Mouse (Mus musculus) myocyte (in vitro differentiated cells): ENCODE measurements at regions not wholly inside any gene's neighbourhood (a gene's known extent, or its start where the extent isn't known, plus 50 kb on each side); places are given as distances from the start of the nearest gene placed in this dataset.
A peak's percentile ranks its signal among the peaks of the same experiment; 100 is the strongest.

Source experiments
- H3K27me3 ChIP-seq: one replicate; pipeline ENCODE4 v1.6.1; 2011; ENCODE audit not compliant: control insufficient read depth, insufficient read depth, insufficient read length
- H3K36me3 ChIP-seq: one replicate; pipeline ENCODE4 v1.6.1; 2011; ENCODE audit not compliant: control insufficient read depth, insufficient read depth
- H3K4me2 ChIP-seq: one replicate; pipeline ENCODE4 v1.6.1; 2011; ENCODE audit warnings: low read depth, control low read depth
- H3K4me3 ChIP-seq: one replicate; pipeline ENCODE4 v1.5.1; 2011; ENCODE audit warnings: mild to moderate bottlenecking, control low read depth, moderate library complexity
- H3K79me2 ChIP-seq: one replicate; pipeline ENCODE4 v1.6.1; 2011; ENCODE audit not compliant: control insufficient read depth, insufficient read depth
- H3ac ChIP-seq: one replicate; pipeline ENCODE4 v1.6.1; 2011; ENCODE audit not compliant: control insufficient read depth, insufficient read length
- CEBPB ChIP-seq: IDR thresholded peaks from 2 replicates; pipeline ENCODE4 v1.6.1; 2011; ENCODE audit warnings: mild to moderate bottlenecking, moderate library complexity; ENCODE audit not compliant: poor library complexity, insufficient read depth, severe bottlenecking
- E2F4 ChIP-seq: IDR thresholded peaks from one replicate; pipeline ENCODE4 v1.6.1; 2011; ENCODE audit warnings: mild to moderate bottlenecking, control low read depth, moderate library complexity; ENCODE audit not compliant: insufficient read depth
- MAX ChIP-seq: IDR thresholded peaks from one replicate; pipeline ENCODE4 v1.6.1; 2011; ENCODE audit warnings: low read depth, mild to moderate bottlenecking, control low read depth
- MYOD1 ChIP-seq, 3 experiments: IDR thresholded peaks; one replicate each; pipeline ENCODE4 v1.6.1; 2011; ENCODE audit warnings: control low read depth in 2 of 3, low read depth in 2 of 3, mild to moderate bottlenecking in 2 of 3, moderate library complexity in 1 of 3; ENCODE audit not compliant: insufficient read length in 2 of 3, control insufficient read depth in 1 of 3
- MYOG ChIP-seq, 3 experiments: IDR thresholded peaks; one replicate each; pipeline ENCODE4 v1.6.1; 2011; ENCODE audit warnings: control low read depth in 2 of 3, low read depth in 2 of 3, mild to moderate bottlenecking in 2 of 3; ENCODE audit not compliant: insufficient read length in 2 of 3, control insufficient read depth in 1 of 3, insufficient read depth in 1 of 3
- POLR2A ChIP-seq: IDR thresholded peaks from one replicate; pipeline ENCODE4 v1.6.1; 2011; ENCODE audit warnings: low read depth, mild to moderate bottlenecking, control low read depth, moderate library complexity; ENCODE audit not compliant: insufficient read length
- REST ChIP-seq: IDR thresholded peaks from one replicate; pipeline ENCODE4 v1.6.1; 2011; ENCODE audit warnings: mild to moderate bottlenecking, control low read depth, moderate library complexity; ENCODE audit not compliant: insufficient read depth, insufficient read length
- SRF ChIP-seq: IDR thresholded peaks from one replicate; pipeline ENCODE4 v1.6.1; 2011; ENCODE audit warnings: low read depth; ENCODE audit not compliant: control insufficient read depth, insufficient read length
- TCF12 ChIP-seq: IDR thresholded peaks from one replicate; pipeline ENCODE4 v1.6.1; 2011; ENCODE audit warnings: mild to moderate bottlenecking, control low read depth; ENCODE audit not compliant: poor library complexity, insufficient read depth, severe bottlenecking
- TCF3 ChIP-seq: IDR thresholded peaks from one replicate; pipeline ENCODE4 v1.6.1; 2011; ENCODE audit warnings: low read depth, control low read depth; ENCODE audit not compliant: insufficient read length
- USF1 ChIP-seq: IDR thresholded peaks from one replicate; pipeline ENCODE4 v1.6.1; 2011; ENCODE audit warnings: low read depth, mild to moderate bottlenecking, control low read depth, moderate library complexity

DNA sequence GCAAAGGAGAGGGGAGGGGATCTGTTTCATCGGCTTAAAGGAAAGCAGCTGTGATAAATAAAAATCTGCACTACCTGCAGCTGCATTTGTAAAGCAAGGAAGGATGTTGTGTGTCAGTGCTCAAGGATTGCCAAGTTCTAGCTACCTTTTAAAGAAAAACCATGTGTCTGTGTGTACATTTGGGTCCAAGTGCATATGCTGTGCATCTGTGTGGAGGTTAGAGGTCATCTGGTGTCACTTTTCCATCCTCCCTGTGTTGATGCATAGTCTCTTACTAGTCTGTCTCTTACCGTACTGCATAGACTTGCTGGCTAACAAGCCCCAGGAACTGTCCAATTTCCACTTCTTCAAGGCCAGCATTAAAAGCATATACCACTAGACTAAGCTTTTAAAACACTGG lies 60.6 kb upstream of the Adam23 start:
- H3K27me3 ChIP-seq = no peaks in the 10 kb centered on the region
- no peak overlapping the region for H3K4me3 ChIP-seq
- no peaks in the 10 kb centered on the region for H3K36me3 ChIP-seq
- no peak overlapping the region for H3ac ChIP-seq
- H3K4me2 ChIP-seq = no peak overlapping the region
- no peaks in the 10 kb centered on the region for H3K79me2 ChIP-seq
- no peak for TF ChIP-seq POLR2A
- TF ChIP-seq CEBPB = no peak
- no peak for TF ChIP-seq MYOD1 (IDR thresholded peaks at IDR 0.05; ENCODE audit: control insufficient read depth in 1 of 3, insufficient read length in 2 of 3, low read depth in 2 of 3)
- no peak for TF ChIP-seq TCF3
- TF ChIP-seq MAX = no peak
- no peak for TF ChIP-seq TCF12
- no peak for TF ChIP-seq REST
- TF ChIP-seq E2F4 = no peak
- TF ChIP-seq MYOG (IDR thresholded peaks at IDR 0.05; ENCODE audit: control insufficient read depth in 1 of 3, insufficient read depth in 1 of 3, insufficient read length in 2 of 3, low read depth in 2 of 3) = no peak
- TF ChIP-seq USF1 = no peak

DNA sequence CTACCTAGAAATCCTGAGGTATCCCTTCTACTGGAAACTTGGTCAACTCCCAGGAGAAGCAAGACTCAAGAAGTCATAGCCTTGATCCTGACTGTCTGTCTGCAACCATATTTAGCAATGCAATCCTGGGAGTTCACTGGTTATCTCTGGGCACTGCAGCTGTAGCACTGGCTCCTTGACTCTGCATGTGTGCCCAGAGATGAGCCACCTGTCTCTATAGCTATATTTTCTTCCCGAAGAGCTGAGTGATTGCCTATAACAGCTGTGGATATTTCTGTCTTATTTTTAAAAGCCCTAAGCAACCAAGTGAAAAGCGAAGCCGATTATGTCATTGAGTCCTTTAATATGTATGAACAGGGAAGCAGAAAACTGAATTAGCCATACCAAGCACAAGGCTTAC lies 50.3 kb upstream of the Adam23 start:
- H3K27me3 ChIP-seq = no peaks in the 10 kb centered on the region
- H3K36me3 ChIP-seq = no peaks in the 10 kb centered on the region
- H3K4me3 ChIP-seq = no peak overlapping the region
- no peak overlapping the region for H3ac ChIP-seq
- no peaks in the 10 kb centered on the region for H3K79me2 ChIP-seq
- H3K4me2 ChIP-seq = peak overlapping the region; percentile 23
- TF ChIP-seq MYOD1 (IDR thresholded peaks at IDR 0.05; ENCODE audit: control insufficient read depth in 1 of 3, insufficient read length in 2 of 3, low read depth in 2 of 3) (peak; percentile 78 to 99 (median 95)), SRF (peak; percentile 95), MYOG (IDR thresholded peaks at IDR 0.05; ENCODE audit: control insufficient read depth in 1 of 3, insufficient read depth in 1 of 3, insufficient read length in 2 of 3, low read depth in 2 of 3) (peak in 2 of 3 experiments; percentile 78 to 99), TCF3 (peak; percentile 19), MAX (no peak), TCF12 (peak; percentile 83)
